Mouse (Mus musculus): ENCODE measurements around the gene 9130008F23Rik.

DNA sequence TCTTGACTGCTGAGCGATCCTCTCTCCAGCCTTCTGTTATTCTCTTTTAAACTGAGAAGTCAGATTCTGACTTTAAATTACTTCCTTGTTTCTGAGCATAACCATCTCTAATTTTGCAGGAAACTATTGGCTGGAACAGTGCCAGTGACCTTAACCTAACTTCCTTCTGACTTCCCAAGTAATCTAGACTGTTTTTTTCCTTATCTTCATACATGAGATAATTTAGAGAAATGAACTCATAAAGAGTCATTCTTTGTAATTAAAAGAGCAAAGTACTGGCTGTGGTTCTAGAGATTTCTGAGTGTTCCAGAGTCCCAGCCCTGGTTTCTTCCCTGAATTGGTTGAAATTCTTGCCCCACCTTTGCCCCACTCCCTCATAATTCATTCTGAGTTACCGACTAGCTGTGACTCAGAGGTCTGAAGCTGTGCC, 6.8 kb downstream of the 9130008F23Rik start:
- no peak for TF ChIP-seq CTCF (IDR thresholded peaks at IDR 0.05)
- TF ChIP-seq EP300 (IDR thresholded peaks at IDR 0.05) = no peak

Measured in lung, postnatal 0 days (tissue).